Mouse (Mus musculus) mature B cell (primary cell): ENCODE measurements around the gene Cd3eap.

Experiments
- in situ Hi-C: fragments of 300-500 bp; cut with MboI; formaldehyde crosslinking; loops from 2 replicates; pipeline ENCODE4 v1.14.3; 2019

Cd3eap gene

DNA sequence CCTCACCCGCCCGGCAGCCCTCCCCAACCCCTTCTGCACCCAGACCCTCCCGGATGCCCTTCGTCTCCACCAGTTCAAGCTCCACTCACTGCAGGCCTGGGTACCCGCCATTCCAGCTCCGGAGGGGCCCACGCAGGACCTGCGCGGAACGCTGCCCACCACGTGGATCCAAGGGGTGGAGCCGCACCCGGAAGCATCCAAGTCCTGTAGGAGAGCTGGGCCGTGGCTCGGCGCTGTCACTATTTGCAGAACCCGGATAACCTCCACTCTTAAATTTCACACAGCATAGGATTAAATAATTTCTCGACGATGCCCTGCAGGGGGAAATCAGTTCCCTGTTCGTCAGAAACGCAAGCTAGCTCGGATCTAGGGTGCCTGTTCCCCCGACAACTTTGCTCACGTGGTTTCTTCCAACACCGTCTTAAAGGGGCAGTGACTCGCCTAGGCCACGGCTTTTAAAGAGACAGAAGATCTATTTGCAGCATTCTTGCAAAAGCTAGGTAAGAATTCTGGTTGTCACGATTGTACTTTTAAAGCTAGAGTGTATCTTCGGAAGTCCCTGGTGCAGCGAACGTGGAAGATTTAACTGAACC is at the start of gene Cd3eap, which contains the start of gene Ppp1r13l:
TSS of gene Cd3eap (minus strand) at position 185 of the 593 bp plus-strand sequence.
TSS of gene Ppp1r13l (plus strand) at position 451 of the 593 bp plus-strand sequence.
- in situ Hi-C loops = no loop called here

DNA sequence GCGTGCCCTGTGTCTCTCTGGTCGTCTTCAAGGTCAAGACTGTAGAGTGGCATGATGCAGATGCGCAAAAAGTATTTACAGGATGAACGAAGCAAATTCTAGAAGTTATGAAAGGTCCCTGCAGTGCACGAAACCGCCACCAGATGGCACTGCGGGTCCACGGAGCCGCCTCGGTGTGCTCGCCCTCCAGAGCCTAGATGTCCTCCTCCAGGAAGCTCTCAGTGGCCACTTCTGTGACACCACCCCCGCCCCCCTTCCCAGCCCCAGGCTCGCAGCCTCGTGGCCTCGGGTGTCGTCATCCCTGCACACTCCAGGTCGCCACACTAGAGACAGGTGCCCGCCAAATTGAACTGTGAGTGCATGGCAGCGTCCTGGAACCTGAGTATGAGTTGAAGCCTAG is 46.1 kb upstream of the Cd3eap start:
- in situ Hi-C loops = no loop called here

DNA sequence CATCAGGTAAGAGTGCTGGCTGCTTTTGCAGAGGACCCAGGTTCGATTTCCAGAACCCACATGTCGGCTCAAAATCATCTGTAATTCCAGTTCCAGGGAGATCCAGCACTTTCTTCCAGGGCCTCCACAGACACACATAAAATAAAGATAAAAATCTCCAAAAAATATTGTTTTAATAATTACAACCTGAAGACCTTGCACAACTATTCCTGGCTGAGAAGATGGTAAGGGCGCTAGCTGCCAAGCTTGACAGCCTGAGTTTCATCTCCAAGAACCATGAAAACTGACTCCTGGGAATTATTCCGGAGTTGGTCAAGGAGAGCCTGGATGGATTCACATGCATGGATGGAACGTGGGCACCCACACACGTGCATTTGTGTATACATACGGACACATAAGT is 45.2 kb upstream of the Cd3eap start, which contains the start of gene Ckm:
TSS of gene Ckm (plus strand) at position 301 of the 400 bp plus-strand sequence.
- in situ Hi-C loops = no loop called here

DNA sequence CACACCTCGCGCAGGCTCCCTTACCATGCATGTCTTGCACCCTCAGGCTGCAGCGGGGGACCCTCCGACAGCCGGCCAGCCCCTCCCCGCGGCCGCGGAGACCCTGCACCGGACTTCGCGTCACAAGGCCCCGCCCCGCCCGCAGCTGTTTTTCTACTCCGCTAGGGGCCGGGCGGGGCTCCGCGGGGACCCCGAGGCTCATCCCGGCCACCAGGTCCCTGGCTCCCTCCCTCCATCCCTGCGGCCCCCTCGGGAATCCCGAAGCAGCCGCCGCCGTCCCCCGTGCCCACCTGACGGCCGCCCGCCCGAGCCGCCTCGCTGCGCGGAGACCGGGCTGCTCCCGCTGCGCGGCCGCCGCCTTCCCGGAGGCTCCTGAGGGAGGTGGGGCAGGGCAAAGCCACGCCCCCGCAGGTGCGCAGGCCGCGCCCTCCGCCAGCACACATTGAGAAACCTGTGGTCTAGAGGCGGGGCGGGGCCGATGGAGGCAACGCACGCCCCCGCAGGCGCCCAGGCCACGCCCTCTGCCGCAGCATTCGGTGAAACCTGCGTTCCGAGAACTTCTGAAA is 44.5 kb upstream of the Cd3eap start, which contains the start of gene Klc3:
TSS of gene Klc3 (minus strand) at position 374 of the 566 bp plus-strand sequence.
- in situ Hi-C loops = no loop called here

DNA sequence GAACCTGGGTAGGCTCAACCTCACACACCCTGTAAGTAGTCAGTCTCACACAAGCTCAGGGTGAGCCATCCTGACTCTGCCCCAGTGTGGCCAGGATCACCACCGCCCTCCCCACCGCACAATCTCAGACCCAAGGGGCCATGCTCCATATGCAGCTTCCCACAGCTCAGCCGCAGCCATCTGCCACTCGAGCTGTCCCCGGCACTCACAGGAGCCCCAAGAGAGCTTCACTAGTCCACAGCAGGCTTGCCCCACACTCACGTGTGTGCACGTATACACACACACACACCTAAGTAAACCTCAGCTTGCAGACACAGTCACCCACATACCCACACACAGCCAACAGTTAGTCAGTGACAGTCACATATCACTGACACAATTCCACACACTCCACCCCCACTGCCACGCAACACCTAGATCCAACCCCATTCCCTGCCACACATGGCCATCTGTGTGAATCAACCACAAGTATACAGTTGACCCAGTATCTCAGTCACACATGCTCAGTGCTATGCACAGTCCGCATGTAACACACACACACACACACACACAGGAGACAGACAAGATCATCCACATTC is 43.3 kb upstream of the Cd3eap start:
- in situ Hi-C loops = no loop called here

DNA sequence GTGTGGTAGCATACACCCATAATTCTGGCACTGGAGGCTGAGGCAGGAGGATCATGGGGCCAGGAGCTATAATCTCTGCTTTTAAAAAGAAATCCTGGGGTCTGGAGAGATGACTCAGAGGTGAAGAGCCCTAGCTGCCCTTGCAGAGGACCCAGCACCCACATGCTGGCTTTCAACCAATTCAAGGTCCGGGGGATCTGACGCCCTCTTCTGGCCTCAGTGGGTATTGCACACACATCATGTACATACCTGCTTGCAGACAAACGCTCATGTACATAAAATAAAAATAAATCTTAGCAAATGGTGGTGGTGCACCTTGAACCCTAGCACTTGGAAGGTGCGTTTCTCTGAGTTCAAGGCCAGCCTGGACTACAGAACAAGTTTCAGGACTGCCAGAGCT is 41.7 kb upstream of the Cd3eap start:
- in situ Hi-C loops = no loop called here

DNA sequence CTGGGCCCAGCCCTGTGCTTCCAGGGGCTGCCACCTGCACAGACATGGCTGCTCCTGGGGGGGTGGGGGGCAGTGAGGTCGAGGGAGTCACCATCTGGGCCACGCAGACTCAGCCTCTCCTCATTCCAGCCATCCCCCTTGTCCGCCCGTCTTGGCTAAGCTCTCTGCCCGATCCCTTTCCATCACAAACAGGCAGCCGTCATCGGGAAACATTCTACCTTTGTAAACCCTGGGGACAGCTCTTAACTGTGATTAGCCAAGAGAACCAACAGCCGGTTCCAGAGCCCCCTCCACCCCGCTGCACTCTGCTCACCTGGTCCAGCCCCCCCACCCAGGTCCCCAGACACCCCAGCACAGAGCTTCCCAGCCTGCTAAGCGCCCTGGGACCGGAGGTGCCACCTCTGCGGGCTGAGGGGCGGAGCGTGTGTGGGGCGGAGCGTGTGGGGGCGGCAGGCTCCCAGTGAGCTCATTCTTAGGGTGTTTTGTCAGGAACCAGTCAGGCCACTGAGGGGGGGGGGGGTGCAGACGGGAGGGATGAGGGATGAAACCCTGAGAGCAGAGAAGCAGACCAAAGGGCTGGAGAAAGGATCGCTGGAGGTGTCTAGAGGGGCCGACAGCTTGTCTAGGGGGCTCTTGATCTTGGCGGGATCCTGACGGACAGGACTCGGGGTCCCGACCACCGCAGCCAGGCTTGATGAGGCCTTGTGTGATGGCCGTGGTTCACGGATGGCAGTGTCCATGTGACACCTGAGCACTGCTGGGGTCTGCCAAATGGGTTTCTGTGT is 40.4 kb upstream of the Cd3eap start:
- in situ Hi-C loops = no loop called here

DNA sequence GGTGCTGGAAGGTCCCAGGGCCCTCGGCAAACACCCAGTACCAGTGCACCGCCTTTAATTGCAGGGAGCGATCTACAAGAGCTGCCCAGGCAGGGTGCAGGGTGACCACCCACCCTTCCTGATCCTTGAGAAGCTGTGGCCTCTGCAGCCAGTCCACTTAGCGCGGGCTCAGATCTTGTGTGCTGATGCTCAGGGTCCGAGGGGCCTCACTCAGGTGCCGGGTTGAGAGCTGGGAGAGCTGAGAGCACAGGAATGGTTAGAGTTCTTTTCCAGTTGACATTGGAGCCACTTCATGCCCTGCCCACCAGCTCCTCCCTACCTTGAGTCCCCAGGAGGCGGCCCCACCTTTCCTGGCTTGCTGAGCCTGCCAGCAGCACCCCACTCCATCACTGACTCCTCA is 35.2 kb upstream of the Cd3eap start:
- in situ Hi-C loops = no loop called here

DNA sequence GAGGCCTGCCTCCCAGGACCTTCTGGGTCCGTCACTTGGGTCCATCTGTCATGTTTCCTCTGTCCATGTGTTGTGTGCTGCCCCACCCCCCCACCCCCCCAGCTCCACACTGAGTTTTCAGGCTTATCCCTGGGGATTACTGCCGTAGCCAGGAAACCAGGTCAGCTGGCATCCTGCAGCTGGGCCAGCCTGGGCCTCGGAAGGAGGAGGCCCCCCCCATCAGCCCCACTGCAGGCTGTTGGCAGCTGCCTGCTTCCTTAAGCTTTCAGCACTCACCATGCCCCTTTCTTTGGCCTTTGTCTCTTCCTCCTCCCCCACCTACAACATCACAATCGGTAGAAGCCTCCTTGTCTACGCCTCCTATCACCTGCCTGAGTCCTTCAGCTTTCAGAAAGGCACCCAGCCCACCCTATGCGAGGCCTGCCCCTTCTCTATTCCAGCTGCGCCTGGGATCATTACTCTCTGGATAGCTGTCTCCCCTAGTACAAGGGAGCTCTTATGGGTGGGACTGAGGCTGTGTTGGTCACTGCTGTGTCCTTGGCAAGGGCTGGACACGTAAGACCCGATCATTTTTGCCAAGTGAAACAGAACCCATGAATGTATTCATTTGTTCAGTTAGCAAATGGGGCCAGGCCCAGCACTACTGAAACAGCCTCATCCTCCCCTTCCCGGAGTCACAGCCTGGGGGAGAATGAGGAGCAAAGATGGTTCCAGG is 29.6 kb upstream of the Cd3eap start:
- in situ Hi-C loops = no loop called here

DNA sequence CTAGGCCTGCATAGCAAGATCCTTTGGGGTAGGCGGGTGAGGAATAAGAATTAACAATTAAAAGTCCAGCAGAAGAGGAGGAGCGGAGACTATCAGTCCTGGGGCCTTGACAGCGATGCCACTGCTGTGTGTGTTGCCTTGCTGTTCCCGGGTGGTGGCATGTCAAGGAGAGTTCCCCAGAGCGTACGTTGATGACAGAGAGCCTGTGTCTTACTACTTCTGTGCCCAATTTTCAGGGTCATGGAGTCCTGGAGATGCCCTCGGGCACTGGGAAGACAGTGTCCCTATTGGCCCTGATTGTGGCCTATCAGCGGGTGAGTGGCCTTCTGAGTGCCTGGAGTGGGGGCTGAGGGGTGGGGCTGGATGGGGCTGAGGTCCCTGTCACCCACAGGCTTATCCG is 24.4 kb upstream of the Cd3eap start:
- in situ Hi-C loops = no loop called here

DNA sequence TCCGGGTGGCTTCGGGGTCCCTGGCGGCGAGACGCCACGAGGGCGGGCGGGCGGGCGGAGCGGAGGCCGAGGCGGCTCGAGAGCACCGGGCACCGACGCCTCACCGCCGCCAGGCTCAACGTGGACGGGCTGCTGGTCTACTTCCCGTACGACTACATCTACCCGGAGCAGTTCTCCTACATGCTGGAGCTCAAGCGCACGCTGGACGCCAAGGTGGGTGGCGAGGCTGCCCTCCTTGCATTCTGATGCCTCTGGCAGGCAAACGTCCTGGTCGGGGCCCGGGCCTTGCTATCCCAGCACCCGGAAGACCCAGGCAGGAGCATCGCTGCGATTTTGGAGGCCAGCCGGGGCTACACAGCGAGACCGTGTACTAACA is 22.9 kb upstream of the Cd3eap start:
- in situ Hi-C loops = no loop called here

DNA sequence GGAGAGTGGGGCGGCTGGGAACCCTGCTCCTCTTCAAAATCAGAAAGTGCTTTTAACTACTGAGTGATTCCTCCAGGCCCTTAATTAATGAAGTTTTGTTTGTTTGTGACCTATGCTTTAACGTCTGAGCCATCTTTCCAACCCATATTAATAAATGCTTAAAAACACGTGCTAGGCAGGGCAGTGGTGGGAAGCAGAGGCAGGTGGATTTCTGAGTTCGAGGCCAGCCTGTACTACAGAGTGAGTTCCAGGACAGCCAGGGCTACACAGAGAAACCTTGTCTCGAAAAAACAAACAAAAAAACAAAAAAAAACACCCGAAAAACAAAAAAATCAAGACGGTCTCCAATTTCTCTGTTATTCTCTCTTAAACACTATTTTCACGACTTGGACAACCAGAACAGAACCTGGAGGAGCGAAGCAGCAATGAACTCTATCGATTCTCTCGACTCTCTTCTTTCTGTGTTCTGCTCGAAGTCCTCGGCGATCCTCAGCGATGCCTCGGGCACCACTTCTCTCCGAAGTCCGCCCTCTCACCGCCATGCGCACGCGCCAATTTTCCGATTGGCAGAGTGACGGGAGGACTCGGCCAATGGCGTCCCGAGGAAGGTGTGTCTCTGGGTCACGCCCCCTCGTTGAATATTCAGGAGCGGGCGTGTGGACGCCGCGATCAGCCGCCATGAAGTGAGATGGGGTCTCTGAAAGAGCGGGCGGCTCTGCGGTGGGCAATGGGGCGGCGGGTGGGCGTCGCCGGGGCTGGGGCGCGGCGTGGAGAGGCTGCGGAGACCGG is 22.3 kb upstream of the Cd3eap start, which contains the start of gene Ercc2:
TSS of gene Ercc2 (plus strand) at position 634 of the 789 bp plus-strand sequence.
- in situ Hi-C loops = no loop called here

DNA sequence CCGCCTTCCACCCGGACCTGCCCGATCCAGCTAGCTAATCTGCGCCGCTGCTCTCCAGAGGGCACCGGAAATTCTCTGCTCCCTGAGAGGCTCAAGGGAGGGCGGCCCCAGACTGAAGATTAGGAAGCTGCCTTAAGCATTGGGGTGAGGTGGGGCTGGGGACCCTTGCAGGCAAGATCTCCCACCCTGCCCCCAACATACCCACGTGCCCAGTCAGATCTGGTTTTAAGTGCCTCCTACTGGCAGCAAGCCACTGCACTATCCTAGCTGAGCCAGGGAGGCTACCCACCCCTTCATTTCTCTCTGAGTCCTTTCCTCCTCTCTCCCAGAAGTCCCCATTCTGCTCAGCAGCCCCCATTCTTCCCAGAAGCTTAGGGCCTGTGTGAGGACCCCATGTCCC is 18.8 kb upstream of the Cd3eap start:
- in situ Hi-C loops = no loop called here

DNA sequence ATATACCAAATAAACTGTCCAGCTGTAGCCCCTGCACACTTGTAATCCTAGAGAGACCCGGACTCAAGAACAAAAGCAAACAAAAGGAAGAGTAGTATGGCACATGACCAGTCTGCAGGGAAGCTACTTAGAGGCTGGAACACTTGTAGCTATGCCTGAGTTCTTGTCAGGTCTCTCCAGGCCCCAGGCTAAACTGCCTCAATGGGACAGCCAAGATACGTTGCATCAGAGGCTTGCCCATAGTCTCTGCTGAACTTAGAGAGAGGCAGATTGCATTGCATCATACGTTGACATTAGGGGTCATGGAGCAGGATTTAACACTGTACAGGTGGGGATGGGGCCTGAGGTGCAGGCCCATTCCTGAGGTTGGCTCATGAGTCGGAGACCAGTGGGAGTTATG is 16.7 kb upstream of the Cd3eap start:
- in situ Hi-C loops = no loop called here

DNA sequence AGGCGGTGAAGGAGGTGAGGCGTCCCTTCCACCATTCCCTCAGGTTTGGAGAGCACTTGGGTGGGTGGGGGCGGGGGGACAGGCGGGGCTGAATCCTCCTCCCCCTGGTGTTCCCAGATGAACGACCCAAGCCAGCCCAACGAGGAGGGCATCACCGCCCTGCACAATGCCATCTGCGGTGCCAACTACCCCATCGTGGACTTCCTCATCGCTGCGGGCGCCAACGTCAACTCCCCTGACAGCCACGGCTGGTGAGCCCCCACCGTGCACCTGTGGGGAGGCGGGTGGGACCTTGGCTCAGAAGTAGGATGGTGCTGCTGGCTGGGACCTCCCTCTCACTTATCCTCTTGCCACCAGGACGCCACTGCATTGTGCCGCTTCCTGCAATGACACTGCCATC is 16.1 kb upstream of the Cd3eap start:
- in situ Hi-C loops = no loop called here

DNA sequence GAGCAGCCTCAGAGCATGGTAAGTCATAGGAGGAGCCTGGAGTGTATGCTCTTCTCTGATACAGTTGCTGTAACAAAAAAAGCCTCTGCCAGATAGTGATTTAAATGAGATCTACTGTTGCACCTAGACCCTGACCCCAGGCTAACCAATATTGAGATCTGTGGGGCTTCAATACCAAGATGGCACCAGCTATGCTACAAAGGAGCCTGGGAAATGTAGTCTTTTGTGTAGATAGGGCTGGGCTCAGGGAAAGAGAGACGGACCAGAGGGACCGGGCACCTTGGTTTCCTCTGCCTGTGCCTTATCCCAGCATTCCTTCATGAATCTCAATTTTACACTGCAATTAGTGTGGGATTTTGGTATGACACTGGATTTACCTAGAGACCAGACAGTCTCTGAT is 14.1 kb upstream of the Cd3eap start:
- in situ Hi-C loops = no loop called here

DNA sequence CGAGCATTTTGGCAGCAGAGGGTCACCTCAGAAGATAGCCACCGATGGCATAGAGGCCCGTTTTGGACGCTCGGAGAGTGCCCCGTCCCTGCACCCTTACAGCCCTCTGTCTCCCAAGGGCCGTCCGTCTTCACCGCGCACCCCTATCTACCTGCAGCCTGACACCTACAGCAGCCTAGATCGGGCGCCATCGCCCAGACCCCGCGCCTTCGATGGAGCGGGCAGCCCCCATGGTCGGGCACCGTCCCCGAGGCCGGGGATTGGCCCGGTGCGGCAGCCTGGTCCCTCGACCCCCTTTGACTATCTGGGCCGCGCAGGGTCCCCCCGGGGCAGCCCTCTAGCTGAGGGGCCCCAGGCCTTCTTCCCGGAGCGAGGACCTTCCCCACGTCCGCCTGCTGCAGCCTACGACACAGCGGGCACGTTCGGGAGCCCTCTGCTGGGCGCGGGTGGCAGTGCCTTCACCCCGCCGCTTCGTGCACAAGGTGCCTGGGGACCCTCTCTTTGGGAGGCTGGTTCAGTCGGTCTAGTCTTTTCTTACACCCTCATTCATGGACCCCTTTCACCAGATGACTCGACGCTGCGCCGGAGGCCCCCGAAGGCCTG is 10.6 kb upstream of the Cd3eap start:
- in situ Hi-C loops = no loop called here

DNA sequence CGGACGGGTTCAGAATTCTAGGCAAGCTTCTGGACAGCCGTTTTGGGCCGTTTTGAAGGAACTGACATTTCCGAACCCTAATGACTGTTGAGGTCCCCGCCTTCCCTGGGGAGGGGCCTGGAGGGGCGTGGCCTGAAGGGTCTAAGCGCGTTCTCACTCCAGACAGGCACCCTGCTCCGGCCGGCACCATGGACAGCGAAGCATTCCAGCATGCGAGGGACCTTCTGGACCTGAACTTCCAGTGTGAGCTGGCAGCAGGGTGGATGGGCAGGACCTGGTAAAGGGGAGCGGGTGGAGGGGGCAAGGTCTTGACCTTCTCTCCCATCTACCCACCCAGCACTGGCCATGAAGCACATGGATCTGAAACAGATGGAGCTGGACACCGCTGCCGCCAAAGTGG is 9.1 kb upstream of the Cd3eap start:
- in situ Hi-C loops = no loop called here

DNA sequence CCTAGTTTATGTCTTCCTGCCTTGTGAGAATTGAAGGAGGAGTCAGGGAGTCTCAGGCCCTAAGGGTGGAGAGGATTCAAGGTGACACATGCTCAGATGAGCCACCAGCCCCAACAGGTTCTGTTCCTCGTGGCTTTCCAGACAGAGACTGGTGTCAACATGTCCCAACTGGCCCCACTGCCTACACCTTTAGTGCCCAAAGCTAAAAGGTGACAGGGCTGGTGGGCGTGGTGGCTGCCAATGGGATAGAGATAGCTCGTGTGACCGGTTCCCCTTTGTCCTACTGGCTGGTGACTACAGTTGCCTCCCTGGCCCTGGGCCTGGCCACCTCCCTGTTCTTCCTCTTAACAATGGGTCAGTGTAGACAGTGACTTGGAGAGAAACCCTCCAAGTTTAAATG is 6.1 kb upstream of the Cd3eap start:
- in situ Hi-C loops = no loop called here

DNA sequence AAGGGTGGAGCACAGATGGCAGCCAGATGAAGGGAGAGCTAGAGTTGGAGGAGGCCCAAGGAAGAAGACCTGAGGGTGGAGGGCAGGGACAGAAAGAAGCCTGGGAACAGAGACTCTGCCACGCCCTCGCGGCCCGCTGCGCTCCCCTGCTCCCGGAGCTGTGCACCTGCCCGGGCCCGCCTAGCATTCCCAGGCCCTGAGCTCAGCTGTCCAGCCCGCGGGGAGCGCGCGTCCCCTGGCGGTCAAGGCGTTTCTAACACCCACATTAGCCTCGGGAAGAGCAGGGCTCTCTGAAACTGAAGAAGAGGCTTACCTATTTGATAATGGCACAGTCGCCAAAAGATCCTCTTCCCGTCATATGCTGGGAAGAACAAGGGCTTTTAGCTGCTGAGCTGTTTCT is 4.6 kb upstream of the Cd3eap start:
- in situ Hi-C loops = no loop called here

DNA sequence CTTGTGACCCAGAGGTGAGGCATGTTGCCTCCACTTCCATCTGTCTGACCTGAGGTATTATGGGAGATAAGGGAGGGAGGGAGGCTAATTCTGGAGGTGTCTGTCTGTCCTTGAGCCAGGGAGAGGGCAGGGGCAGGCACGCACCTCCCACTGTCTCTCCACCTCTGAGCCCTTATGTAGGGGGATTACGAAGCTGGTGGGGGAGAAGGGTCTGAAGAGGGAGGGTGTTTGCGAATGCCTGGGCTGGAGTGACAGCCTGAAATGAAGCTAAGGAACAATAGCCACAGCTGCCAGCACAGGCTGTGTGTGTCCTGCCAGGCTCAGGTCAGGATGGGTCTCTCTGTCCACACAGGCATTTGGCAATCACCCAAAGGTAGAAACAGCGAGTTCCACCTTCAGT is 3.0 kb upstream of the Cd3eap start:
- in situ Hi-C loops = no loop called here
